Mouse (Mus musculus) midbrain, embryonic 10.5 days (tissue): ENCODE results near the gene Gm11444. TPM values are rescaled to one million over a fixed set of nuclear protein-coding genes. Genes with fewer than 3 reads are reported as not detected.

ENCODE experiments used
- DNase-seq: peaks from one replicate; pipeline ENCODE4 v3.0.0-alpha.2; 2017; ENCODE audit warnings: low spot score
- H3K27ac ChIP-seq: fragments of 300-500 bp; sonication (generic); replicated peaks from 2 replicates; pipeline ENCODE4 v1.5.1; 2016; ENCODE audit warnings: mild to moderate bottlenecking
- H3K27me3 ChIP-seq: fragments of 300-500 bp; sonication (generic); 2 replicates; pipeline ENCODE4 v1.6.1; 2016; ENCODE audit warnings: low read depth, mild to moderate bottlenecking; ENCODE audit not compliant: poor library complexity, severe bottlenecking
- H3K36me3 ChIP-seq: fragments of 300-500 bp; sonication (generic); 2 replicates; pipeline ENCODE4 v1.6.1; 2016; ENCODE audit warnings: mild to moderate bottlenecking, moderate library complexity
- H3K4me1 ChIP-seq: fragments of 300-500 bp; sonication (generic); 2 replicates; pipeline ENCODE4 v1.6.1; 2016
- H3K4me3 ChIP-seq: fragments of 300-500 bp; sonication (generic); 2 replicates; pipeline ENCODE4 v1.5.1; 2016; ENCODE audit warnings: mild to moderate bottlenecking, moderate library complexity
- H3K9me3 ChIP-seq: fragments of 300-500 bp; sonication (generic); replicated peaks from 2 replicates; pipeline ENCODE4 v1.6.1; 2016; ENCODE audit warnings: mild to moderate bottlenecking
- WGBS: fragments of 180-500 bp; shearing (Covaris S2); methylation state at CpG from one replicate; pipeline ENCODE4 v1.1.7; 2016; 5-methylcytosine and 5-hydroxymethylcytosine counted together
- polyA plus RNA-seq: library from polyadenylated mRNA; unstranded; fragments of >200 nt; fragmentation: Nextera tagmentation; extraction: Ambion mirVana; gene quantifications from 2 replicates; pipeline ENCODE4 v1.2.1, GENCODE M21; 2016

Gene Gm11444
- polyA plus RNA-seq, 1 experiment from 2014 or later: not detected

DNA sequence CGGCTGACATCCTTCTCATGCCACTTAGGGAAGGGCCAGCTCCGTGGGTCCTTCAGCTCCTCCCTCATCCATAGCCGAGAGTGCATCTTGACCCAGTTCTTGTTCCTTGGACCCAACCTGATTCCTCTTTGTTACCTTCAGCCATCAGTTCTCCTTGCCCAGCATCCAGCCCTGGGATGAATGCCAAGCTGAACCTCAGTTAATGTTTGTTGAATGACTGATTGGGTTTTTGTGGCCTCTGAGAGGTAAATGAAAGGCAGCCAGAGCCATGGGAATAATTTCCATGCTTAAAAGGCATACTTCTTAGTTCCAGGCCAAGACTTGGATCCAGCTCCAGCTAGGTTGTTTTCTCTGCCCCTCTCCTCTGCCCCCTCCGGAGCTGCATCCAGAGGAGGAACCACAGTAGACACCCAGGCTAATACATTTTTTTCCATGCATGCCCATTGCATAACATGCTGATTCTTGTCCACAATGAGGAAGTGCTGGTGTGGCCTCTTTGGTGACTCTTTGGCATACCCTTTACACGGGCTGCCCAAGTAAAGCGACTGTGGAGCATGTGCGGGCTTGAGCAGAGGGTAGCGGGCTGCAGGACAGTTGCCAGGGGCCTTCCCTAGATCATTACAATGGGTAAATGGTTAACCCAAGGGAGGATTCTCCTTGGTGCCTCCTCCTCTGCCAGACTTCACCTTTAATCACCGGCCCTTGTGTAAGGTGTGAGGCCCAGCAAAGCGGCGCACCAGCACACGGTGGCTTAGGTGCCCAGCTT, 37.7 kb downstream of the Gm11444 start:
- 93% methylated on average over 12 of the region's 12 CpGs for WGBS
- peaks cover 15% of the 10 kb centered on the region for H3K4me1 ChIP-seq
- H3K27ac ChIP-seq: no peak overlapping the region
- no peak for DNase-seq
- H3K36me3 ChIP-seq: no peaks in the 10 kb centered on the region
- H3K9me3 ChIP-seq: no peaks in the 10 kb centered on the region
- no peak overlapping the region for H3K4me3 ChIP-seq
- peaks cover 42% of the 10 kb centered on the region for H3K27me3 ChIP-seq

DNA sequence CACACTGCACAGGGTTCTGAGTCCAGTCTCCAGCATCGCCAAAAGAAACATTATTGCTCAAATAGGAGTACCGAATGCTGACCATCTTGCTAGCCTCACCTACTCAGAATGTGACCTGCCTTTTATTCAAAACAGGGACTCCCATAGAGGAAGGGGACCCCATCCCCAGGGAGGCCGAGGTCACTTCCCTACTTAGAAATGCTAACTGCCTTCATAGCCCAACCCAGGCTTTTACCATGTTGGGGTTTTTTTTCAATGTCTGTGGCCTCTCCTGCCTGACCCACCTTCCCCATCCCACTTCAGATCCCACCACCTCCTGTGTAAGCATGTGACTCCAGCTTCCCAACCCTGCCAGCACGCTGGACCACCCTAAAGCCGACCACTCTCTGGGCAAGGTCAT, 38.5 kb downstream of the Gm11444 start:
- H3K36me3 ChIP-seq: no peaks in the 10 kb centered on the region
- no peak overlapping the region for H3K4me3 ChIP-seq
- 90% methylated on average over 5 of the region's 5 CpGs for WGBS
- no peak overlapping the region for H3K27ac ChIP-seq
- H3K4me1 ChIP-seq: peaks cover 15% of the 10 kb centered on the region
- peaks cover 35% of the 10 kb centered on the region for H3K27me3 ChIP-seq
- no peaks in the 10 kb centered on the region for H3K9me3 ChIP-seq
- no peak for DNase-seq

DNA sequence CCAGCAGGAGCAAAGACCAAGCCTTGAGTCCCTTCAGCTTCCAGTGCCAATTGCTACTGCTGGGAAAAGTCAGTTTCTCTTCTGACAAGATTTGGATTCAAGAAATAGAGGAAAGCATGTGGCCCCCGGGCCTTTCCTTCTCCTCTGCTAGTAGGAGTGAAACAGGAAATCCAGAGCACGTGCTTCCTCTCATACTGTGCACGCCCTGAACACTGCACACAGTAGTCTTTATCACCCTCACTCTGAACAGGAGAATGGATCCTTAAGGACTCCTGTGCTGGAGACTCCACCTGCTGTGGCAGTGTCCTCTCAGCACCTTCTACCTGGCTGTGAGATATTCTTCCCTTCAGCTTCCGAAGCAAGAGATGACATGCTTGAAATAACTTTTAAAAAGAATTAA, 38.9 kb downstream of the Gm11444 start:
- peaks cover 15% of the 10 kb centered on the region for H3K4me1 ChIP-seq
- peaks cover 33% of the 10 kb centered on the region for H3K27me3 ChIP-seq
- H3K27ac ChIP-seq: no peak overlapping the region
- H3K9me3 ChIP-seq: no peaks in the 10 kb centered on the region
- 81% methylated on average over 4 of the region's 4 CpGs for WGBS
- DNase-seq: no peak
- H3K36me3 ChIP-seq: no peaks in the 10 kb centered on the region
- H3K4me3 ChIP-seq: no peak overlapping the region

DNA sequence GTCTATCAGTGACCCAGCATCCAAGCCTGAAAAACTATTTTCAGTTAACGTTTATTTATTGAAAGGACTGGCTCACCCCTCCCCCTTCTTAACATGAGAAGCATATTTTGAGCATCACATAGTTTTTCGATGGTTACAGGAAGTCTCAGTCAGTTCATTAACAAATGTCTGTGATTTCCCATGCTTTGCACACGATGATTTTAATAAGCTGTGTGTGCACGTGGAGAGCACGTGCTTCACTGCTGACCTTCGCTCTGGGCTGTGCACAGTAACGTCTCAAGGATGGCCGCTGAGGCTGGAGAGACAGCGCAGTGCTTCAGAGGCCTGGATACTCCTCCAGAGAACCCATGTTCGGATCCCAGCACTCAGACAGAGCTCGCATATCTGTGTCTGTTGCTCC, 42.8 kb downstream of the Gm11444 start:
- WGBS: 91% methylated on average over 11 of the region's 11 CpGs
- Histone ChIP-seq H3K27me3 (peaks cover 11% of the 10 kb centered on the region; the same call in 1 of the 2 replicates), H3K4me3 (no peak overlapping the region), H3K36me3 (no peaks in the 10 kb centered on the region), H3K27ac (no peak overlapping the region), H3K4me1 (0 out of 2 replicates have a peak, but pooled peaks cover 3% of the 10 kb centered on the region), H3K9me3 (no peaks in the 10 kb centered on the region)
- no peak for DNase-seq

DNA sequence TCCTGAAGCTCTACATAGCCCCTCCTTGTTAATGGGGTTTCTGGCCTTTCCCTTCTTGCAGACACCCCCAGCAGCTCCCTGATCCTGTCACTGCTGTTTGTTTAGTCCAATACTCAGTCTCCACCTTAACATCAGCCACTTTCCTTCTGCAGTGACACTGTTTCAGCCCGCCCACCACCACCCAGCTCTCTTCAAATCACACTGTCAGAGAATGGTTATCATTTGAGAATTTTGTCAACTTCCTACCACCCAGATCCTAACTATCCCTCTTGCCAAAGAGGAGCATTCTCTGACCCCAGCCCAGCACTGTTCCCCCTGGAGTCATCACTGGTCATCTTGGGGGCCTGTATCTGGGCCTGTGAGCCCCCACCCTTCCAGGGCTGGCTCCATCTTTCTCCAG, 44.4 kb downstream of the Gm11444 start:
- no peak for DNase-seq
- Histone ChIP-seq H3K27me3 (no peaks in the 10 kb centered on the region), H3K36me3 (no peaks in the 10 kb centered on the region), H3K4me1 (0 out of 2 replicates have a peak, but pooled peaks cover 2% of the 10 kb centered on the region), H3K9me3 (no peaks in the 10 kb centered on the region), H3K27ac (no peak overlapping the region), H3K4me3 (no peak overlapping the region)
- WGBS: 95% methylated on average over 1 of the region's 1 CpGs

DNA sequence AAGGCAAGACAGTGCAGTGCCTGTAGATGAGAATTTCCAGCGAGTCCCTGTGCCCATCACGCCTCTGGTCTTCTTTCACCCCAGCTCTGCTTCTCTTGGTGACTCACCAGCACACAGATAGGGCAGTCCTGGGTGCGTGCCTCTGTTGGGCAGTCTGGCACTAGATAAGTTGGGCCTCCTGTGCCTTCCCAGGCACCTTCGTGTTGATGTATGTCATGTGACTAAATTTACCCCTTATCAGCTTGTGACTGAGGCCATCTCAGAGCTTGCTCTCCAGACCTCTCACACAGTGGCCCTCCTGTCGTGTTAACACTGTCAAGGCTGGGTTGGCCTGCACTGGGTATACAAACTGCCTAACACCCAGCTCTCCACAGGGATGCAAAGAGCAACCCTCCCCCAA, 46.1 kb downstream of the Gm11444 start:
- H3K27me3 ChIP-seq: no peaks in the 10 kb centered on the region
- no peak for DNase-seq
- H3K36me3 ChIP-seq: no peaks in the 10 kb centered on the region
- H3K4me3 ChIP-seq: no peak overlapping the region
- 86% methylated on average over 5 of the region's 5 CpGs for WGBS
- H3K4me1 ChIP-seq: no peaks in the 10 kb centered on the region
- H3K27ac ChIP-seq: no peak overlapping the region
- no peaks in the 10 kb centered on the region for H3K9me3 ChIP-seq

DNA sequence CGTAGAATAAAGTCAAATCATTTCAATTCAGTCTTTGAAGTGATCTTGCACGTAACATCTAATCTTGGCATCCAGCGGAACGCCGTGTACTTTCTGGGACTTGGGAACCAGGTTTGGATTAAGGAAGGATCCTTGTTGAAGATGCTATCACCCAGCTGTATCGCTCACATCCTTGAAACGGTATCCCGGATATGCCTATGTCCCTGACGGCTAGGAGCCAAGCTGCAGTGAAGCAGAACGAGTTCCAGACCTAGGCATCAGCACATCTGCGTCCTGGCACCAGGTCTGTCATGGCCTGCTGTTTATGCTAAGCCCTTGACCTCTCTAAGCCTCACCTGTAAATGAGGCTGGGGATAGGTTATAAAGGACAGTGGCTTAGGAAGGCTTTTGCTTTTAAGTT, 49.8 kb downstream of the Gm11444 start:
- 83% methylated on average over 11 of the region's 11 CpGs for WGBS
- H3K9me3 ChIP-seq: no peaks in the 10 kb centered on the region

DNA sequence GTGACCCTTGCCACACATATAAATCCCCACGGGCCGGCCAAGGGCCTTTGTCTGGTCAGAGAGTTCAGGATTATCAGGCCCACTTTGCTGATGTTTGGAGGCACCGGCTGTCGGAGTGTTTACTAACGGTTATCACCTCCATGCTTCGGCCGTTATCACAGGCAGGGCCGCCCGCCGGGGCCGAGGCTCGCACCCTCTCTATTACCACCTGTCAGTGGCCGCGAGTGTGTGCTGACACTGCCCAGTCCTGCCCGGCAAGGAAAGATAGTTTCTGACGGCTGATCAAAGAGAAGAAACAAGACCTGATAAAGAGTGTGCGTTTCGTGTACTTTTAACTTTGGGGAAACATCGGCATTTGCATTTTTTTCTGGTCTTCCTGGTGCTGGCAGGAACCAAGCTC, 50.3 kb downstream of the Gm11444 start:
- no peaks in the 10 kb centered on the region for H3K36me3 ChIP-seq
- 0 out of 2 replicates have a peak, but pooled peaks cover 4% of the 10 kb centered on the region for H3K27me3 ChIP-seq
- no peak overlapping the region for H3K4me3 ChIP-seq
- WGBS: 76% methylated on average over 19 of the region's 19 CpGs
- no peak overlapping the region for H3K27ac ChIP-seq
- H3K9me3 ChIP-seq: no peaks in the 10 kb centered on the region
- DNase-seq: no peak
- no peaks in the 10 kb centered on the region for H3K4me1 ChIP-seq

More for the DNA sequence above, 49.8 kb downstream of the Gm11444 start:
- 0 out of 2 replicates have a peak, but pooled peaks cover 4% of the 10 kb centered on the region for H3K27me3 ChIP-seq
- H3K4me1 ChIP-seq: no peaks in the 10 kb centered on the region
- H3K27ac ChIP-seq: no peak overlapping the region
- no peaks in the 10 kb centered on the region for H3K36me3 ChIP-seq
- H3K4me3 ChIP-seq: no peak overlapping the region
- DNase-seq: no peak

DNA sequence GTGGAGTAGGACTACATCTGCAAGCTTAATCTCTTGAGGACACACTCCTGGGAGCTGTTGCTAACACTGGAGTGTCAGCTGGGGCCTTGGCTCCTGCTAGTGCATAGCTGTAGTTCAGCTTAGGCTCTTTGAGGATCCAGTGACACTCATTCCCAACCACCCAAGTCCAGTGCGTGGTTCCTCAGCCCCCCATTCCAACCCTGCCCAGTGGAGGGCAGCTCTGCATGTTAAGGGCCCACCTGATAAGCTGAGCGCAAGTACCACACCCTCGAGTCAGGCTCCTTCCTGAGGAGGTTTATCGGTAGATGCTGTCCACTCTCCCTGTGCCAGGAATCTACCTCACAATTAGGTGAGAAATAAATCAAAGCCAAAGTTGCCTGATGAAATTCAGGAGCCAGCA, 50.7 kb downstream of the Gm11444 start:
- 91% methylated on average over 4 of the region's 4 CpGs for WGBS
- H3K27me3 ChIP-seq: 0 out of 2 replicates have a peak, but pooled peaks cover 4% of the 10 kb centered on the region
- H3K4me3 ChIP-seq: no peak overlapping the region
- no peaks in the 10 kb centered on the region for H3K4me1 ChIP-seq
- no peak for DNase-seq
- no peaks in the 10 kb centered on the region for H3K9me3 ChIP-seq
- no peak overlapping the region for H3K27ac ChIP-seq
- H3K36me3 ChIP-seq: no peaks in the 10 kb centered on the region

Other genes starting within 250 kb of the Gm11444 start
- gene Tbx2, start 17.8 kb downstream of the Gm11444 start, polyA plus RNA-seq: 0.27 and 0.43 TPM in 2 replicates
- 0.04 and 0.20 TPM in 2 replicates for gene Tbx4, start 36.1 kb upstream of the Gm11444 start, polyA plus RNA-seq